Mouse (Mus musculus) thymus, adult 2 months (tissue): Measurements from ENCODE around the gene Rabgap1. TPM values are rescaled to one million over a fixed set of nuclear protein-coding genes. Genes with fewer than 3 reads are reported as not detected.

Source experiments
- DNase-seq: peaks from one replicate; pipeline ENCODE4 v3.0.0; 2021
- H3K27ac ChIP-seq: fragments of 200-500 bp; 2 replicates; pipeline ENCODE4 v1.5.1; 2012; ENCODE audit warnings: low read length, control low read depth; ENCODE audit not compliant: control insufficient read depth, insufficient read depth
- H3K27me3 ChIP-seq: fragments of 200-500 bp; 2 replicates; pipeline ENCODE4 v1.6.1; 2012; ENCODE audit warnings: mild to moderate bottlenecking, low read length, moderate library complexity, mixed read lengths; ENCODE audit not compliant: control insufficient read depth, insufficient read depth
- H3K36me3 ChIP-seq: fragments of 200-500 bp; 2 replicates; pipeline ENCODE4 v1.6.1; 2012; ENCODE audit warnings: mild to moderate bottlenecking, low read length, moderate library complexity; ENCODE audit not compliant: control insufficient read depth, insufficient read depth
- H3K4me1 ChIP-seq: fragments of 200-500 bp; replicated peaks from 2 replicates; pipeline ENCODE4 v1.6.1; 2012; ENCODE audit warnings: low read length; ENCODE audit not compliant: control insufficient read depth, insufficient read depth
- H3K4me3 ChIP-seq: fragments of 200-500 bp; 2 replicates; pipeline ENCODE4 v1.5.1; 2012; ENCODE audit warnings: mild to moderate bottlenecking, low read length, control low read depth, moderate library complexity; ENCODE audit not compliant: control insufficient read depth, insufficient read depth
- CTCF ChIP-seq: fragments of 200-500 bp; IDR thresholded peaks from 2 replicates; pipeline ENCODE4 v1.5.1; 2012; ENCODE audit warnings: mild to moderate bottlenecking, control low read depth, low read length, moderate library complexity, borderline replicate concordance; ENCODE audit not compliant: control insufficient read depth, poor library complexity, insufficient read depth; ENCODE audit errors: extremely low read depth
- POLR2A ChIP-seq: fragments of 200-500 bp; IDR thresholded peaks from 2 replicates; pipeline ENCODE4 v1.6.1; 2012; ENCODE audit warnings: mild to moderate bottlenecking, low read length, control low read depth, moderate library complexity; ENCODE audit not compliant: control insufficient read depth, poor library complexity, insufficient read depth; ENCODE audit errors: extremely low read depth
- WGBS: fragments of 180-500 bp; shearing (Covaris S2); methylation state at CpG from one replicate; pipeline ENCODE4 v1.1.7; 2018; 5-methylcytosine and 5-hydroxymethylcytosine counted together
- polyA plus RNA-seq: library from polyadenylated mRNA; depleted of rRNA; stranded (reverse); fragments of >200 nt; gene quantifications from 2 replicates; pipeline ENCODE4 v1.2.3, GENCODE M21; 2012

The Rabgap1 gene
- polyA plus RNA-seq, 1 experiment: 11.3 TPM

GRCm38 (mm10) chr2:37529397-37529796, 86.3 kb downstream of the Rabgap1 start:
- Histone ChIP-seq H3K36me3 (peaks cover 9% of the 10 kb centered on the region), H3K27ac (no peak overlapping the region), H3K27me3 (no peaks in the 10 kb centered on the region), H3K4me1 (no peaks in the 10 kb centered on the region), H3K4me3 (no peak overlapping the region)
- DNase-seq: no peak
- no peak for TF ChIP-seq POLR2A
- no peak for TF ChIP-seq CTCF
- WGBS: 99% methylated on average over 2 of the region's 2 CpGs

- H3K27me3 ChIP-seq: no peaks in the 10 kb centered on the region
- WGBS: 89% methylated on average over 1 of the region's 1 CpGs
- no peak overlapping the region for H3K4me3 ChIP-seq
- TF ChIP-seq CTCF: no peak
- TF ChIP-seq POLR2A: no peak
- no peak for DNase-seq
- H3K36me3 ChIP-seq: peaks cover 11% of the 10 kb centered on the region
- H3K27ac ChIP-seq: no peak overlapping the region
- H3K4me1 ChIP-seq: no peaks in the 10 kb centered on the region
Observed at GRCm38 (mm10) chr2:37530766-37531165, 87.7 kb downstream of the Rabgap1 start.

- Histone ChIP-seq H3K27ac (no peak overlapping the region), H3K27me3 (no peaks in the 10 kb centered on the region), H3K4me1 (no peaks in the 10 kb centered on the region), H3K36me3 (peaks cover 11% of the 10 kb centered on the region), H3K4me3 (no peak overlapping the region)
- 90% methylated on average over 3 of the region's 3 CpGs for WGBS
- DNase-seq: no peak
- no peak for TF ChIP-seq CTCF
- TF ChIP-seq POLR2A: no peak
Observed at GRCm38 (mm10) chr2:37531639-37532038, 88.6 kb downstream of the Rabgap1 start.

- H3K4me3 ChIP-seq: no peak overlapping the region
- H3K36me3 ChIP-seq: peaks cover 8% of the 10 kb centered on the region
- 95% methylated on average over 1 of the region's 1 CpGs for whole genome bisulfite sequencing
- no peaks in the 10 kb centered on the region for H3K27me3 ChIP-seq
- no peak for TF ChIP-seq POLR2A
- no peak overlapping the region for H3K27ac ChIP-seq
- DNase-seq: no peak
- no peaks in the 10 kb centered on the region for H3K4me1 ChIP-seq
Observed at GRCm38 (mm10) chr2:37549346-37550012, 106.4 kb downstream of the Rabgap1 start.

- Histone ChIP-seq H3K4me3 (no peak overlapping the region), H3K4me1 (no peaks in the 10 kb centered on the region), H3K27ac (no peak overlapping the region), H3K36me3 (peaks cover 37% of the 10 kb centered on the region), H3K27me3 (no peaks in the 10 kb centered on the region)
- DNase-seq: no peak
- WGBS: 93% methylated on average over 2 of the region's 2 CpGs
- TF ChIP-seq POLR2A (no peak), CTCF (no peak)
Observed at GRCm38 (mm10) chr2:37556366-37556765, 113.3 kb downstream of the Rabgap1 start.

- no peak overlapping the region for H3K27ac ChIP-seq
- WGBS: 3% methylated on average over 2 of the region's 2 CpGs
- 0 out of 2 replicates have a peak, but pooled peaks cover 2% of the 10 kb centered on the region for H3K4me1 ChIP-seq
- TF ChIP-seq POLR2A (no peak), CTCF (no peak)
- H3K4me3 ChIP-seq: no peak overlapping the region
- H3K36me3 ChIP-seq: peaks cover 39% of the 10 kb centered on the region
- peak; percentile 8 for DNase-seq
- H3K27me3 ChIP-seq: no peaks in the 10 kb centered on the region
Observed at GRCm38 (mm10) chr2:37565579-37565978, 122.5 kb downstream of the Rabgap1 start.

GRCm38 (mm10) chr2:37566035-37566434, 123.0 kb downstream of the Rabgap1 start:
- 13% methylated on average over 1 of the region's 1 CpGs for WGBS
- H3K36me3 ChIP-seq: peaks cover 34% of the 10 kb centered on the region

More at GRCm38 (mm10) chr2:37566035-37566434, 123.0 kb downstream of the Rabgap1 start:
- Histone ChIP-seq H3K4me3 (no peak overlapping the region), H3K27ac (no peak overlapping the region), H3K4me1 (0 out of 2 replicates have a peak, but pooled peaks cover 2% of the 10 kb centered on the region), H3K27me3 (no peaks in the 10 kb centered on the region)
- DNase-seq: no peak
- TF ChIP-seq POLR2A (no peak), CTCF (no peak)
